Mouse (Mus musculus) bone marrow macrophage, adult 2 months (primary cell): Measurements from ENCODE around the gene Zkscan17.

Experiments used
- CTCF ChIP-seq: IDR thresholded peaks from 2 replicates; pipeline ENCODE4 v1.5.1; 2012; ENCODE audit warnings: low read depth, mild to moderate bottlenecking, low read length, moderate library complexity
- POLR2A ChIP-seq: IDR thresholded peaks from 2 replicates; pipeline ENCODE4 v1.6.1; 2012; ENCODE audit warnings: mild to moderate bottlenecking, low read depth, low read length, borderline replicate concordance

DNA sequence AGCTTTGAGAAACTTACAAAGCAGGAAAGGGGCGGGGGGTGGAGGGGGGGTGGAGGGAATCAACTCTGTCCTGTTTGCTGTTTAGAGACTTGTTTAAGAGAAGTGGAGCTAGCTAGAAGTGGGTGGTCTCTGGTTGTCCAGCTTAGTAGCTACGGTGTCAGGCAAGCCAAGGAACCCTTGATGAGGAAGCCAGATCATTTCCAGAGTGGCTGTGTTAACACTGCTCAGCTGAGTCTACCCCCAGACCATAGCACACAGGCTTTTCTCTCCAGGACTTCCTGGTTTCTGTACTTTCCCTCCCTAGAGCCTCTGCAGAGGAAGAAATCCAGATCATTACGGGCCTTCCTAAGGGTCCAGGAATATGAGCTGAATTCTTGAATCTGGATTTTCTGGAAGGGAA, 11.8 kb downstream of the Zkscan17 start:
- TF ChIP-seq CTCF, result no peak
- TF ChIP-seq POLR2A, result no peak
